Mouse (Mus musculus) limb, embryonic 12.5 days (tissue): ENCODE measurements at regions not wholly inside any gene's neighbourhood (a gene's known extent, or its start where the extent isn't known, plus 50 kb on each side); places are given as distances from the start of the nearest gene placed in this dataset.

ENCODE experiments used
- ATAC-seq: fragments of 200-750 bp; cut with Nextera tagmentation; 2 replicates; pipeline ENCODE4 v1.8.0; 2017; ENCODE audit warnings: low read depth, moderate TSS enrichment; ENCODE audit not compliant: insufficient number of reproducible peaks, insufficient read depth, low FRiP score, low TSS enrichment
- H3K27ac ChIP-seq: fragments of 300-500 bp; sonication (generic); 2 replicates; pipeline ENCODE4 v1.5.1; 2016; ENCODE audit warnings: mild to moderate bottlenecking, moderate library complexity
- H3K27me3 ChIP-seq: fragments of 300-500 bp; sonication (generic); 2 replicates; pipeline ENCODE4 v1.6.1; 2016; ENCODE audit warnings: mild to moderate bottlenecking, moderate library complexity
- H3K36me3 ChIP-seq: fragments of 300-500 bp; sonication (generic); 2 replicates; pipeline ENCODE4 v1.6.1; 2016; ENCODE audit warnings: mild to moderate bottlenecking, moderate library complexity
- H3K4me1 ChIP-seq: fragments of 300-500 bp; sonication (generic); replicated peaks from 2 replicates; pipeline ENCODE4 v1.6.1; 2016
- H3K4me2 ChIP-seq: fragments of 300-500 bp; sonication (generic); 2 replicates; pipeline ENCODE4 v1.6.1; 2016; ENCODE audit warnings: mild to moderate bottlenecking, moderate library complexity
- H3K4me3 ChIP-seq: fragments of 300-500 bp; sonication (generic); replicated peaks from 2 replicates; pipeline ENCODE4 v1.5.1; 2016; ENCODE audit warnings: mild to moderate bottlenecking
- H3K9ac ChIP-seq: fragments of 300-500 bp; sonication (generic); replicated peaks from 2 replicates; pipeline ENCODE4 v1.6.1; 2016; ENCODE audit warnings: mild to moderate bottlenecking, moderate library complexity
- H3K9me3 ChIP-seq: fragments of 300-500 bp; sonication (generic); 2 replicates; pipeline ENCODE4 v1.6.1; 2016; ENCODE audit warnings: mild to moderate bottlenecking, moderate library complexity
- WGBS: fragments of 180-500 bp; shearing (Covaris S2); methylation state at CpG from one replicate; pipeline ENCODE4 v1.1.7; 2016; 5-methylcytosine and 5-hydroxymethylcytosine counted together

DNA sequence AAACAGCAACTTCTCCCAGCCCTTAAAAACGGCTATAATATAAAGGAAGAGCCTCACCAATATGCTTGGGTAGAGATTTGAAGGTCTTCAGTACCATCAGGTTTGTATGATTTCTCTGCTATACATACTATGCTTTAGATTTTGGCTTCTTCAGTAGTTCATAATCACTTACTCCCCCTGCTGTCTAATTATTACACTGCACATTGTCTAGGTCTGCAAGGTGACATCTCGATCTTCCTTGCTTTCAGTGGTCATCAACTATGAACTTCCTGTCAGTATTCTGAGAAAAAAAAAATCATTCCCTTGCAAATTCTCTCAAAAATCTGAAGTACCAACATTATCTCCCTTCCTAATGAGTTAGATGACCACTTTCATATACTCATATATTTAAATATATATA, 225.4 kb upstream of the Galnt5 start:
- Histone ChIP-seq H3K4me1 (no peaks in the 10 kb centered on the region), H3K36me3 (no peaks in the 10 kb centered on the region), H3K4me2 (no peak overlapping the region), H3K27ac (no peak overlapping the region), H3K27me3 (no peaks in the 10 kb centered on the region), H3K9ac (no peak overlapping the region), H3K4me3 (no peak overlapping the region), H3K9me3 (no peaks in the 10 kb centered on the region)
- WGBS = 76% methylated on average over 2 of the region's 2 CpGs
- no peak for ATAC-seq

DNA sequence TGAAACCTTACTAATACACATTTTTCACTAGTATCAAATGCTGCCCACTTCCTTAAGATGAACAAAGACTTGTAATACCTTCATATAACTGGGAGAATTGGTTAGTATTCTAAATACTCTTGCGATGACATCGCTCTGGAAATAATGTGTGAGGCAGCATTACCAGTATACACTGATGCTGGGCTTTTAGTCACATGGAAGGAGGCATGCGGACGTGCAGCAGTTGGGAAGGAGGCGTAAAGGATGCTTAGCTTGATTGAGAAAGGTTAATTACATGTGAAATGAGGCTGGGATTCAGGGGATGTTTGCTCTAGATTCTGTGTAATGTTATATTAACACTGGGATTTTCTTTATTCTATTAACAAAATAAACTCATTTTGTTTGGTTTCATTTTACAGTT, 221.5 kb upstream of the Galnt5 start:
- 83% methylated on average over 5 of the region's 5 CpGs for WGBS
- Histone ChIP-seq H3K4me2 (no peak overlapping the region), H3K36me3 (no peaks in the 10 kb centered on the region), H3K9ac (no peak overlapping the region), H3K27me3 (no peaks in the 10 kb centered on the region), H3K4me1 (no peaks in the 10 kb centered on the region), H3K9me3 (no peaks in the 10 kb centered on the region), H3K27ac (no peak overlapping the region), H3K4me3 (no peak overlapping the region)
- ATAC-seq = no peak

DNA sequence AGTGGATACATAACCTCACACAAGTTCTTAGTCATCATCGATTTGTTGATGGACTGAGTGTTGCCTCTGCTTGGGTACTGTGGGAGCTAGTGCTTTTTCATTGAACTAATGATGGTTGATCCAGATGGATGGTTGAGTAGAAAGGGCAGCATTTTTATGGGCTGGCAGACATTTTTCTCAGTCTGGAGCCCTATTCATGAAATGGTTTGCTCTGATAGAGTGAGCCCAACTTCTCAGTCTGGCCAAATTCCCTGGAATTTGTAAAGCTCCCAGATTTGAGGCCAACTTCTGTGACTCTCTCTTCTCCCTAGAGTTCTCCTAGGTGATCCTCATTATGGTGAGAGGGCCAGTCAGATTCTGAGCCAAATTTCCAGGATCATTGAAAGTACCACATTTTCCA, 216.8 kb upstream of the Galnt5 start:
- no peak overlapping the region for H3K27ac ChIP-seq

DNA sequence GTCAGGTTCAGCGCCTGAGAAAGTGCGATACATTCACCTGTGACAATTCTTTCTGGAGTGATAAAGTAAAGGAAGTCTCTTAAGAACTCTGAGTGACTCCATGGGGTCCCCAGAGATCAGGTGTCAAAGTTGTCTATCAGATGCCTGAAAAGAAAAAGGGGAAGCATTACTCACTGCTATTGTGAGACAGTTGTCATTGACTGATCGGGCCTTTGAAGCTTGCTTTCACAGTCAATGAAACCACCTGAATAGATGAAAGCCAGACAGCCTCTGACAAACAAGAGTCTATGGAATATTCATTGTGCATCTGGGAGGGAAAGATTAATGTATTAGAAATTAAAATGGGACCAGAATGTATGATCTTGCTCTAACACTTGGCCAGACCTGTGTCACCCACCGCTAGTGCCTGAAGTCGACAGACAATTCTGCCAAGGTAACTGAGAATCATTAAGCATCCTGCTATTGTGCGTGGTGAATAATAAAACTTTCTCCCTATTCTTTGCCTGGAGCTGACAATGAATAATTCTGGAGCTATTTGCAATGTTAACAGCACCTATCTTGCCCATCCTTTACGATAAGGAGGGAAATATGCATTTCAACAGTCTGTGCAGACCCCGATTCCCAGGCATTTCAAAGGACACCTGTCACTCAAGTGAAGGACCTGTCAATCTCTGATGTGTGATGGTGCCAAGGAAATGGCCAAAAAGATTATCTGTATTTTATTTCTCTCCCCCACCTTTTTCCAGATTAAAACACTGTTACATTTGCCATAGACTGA, 204.0 kb upstream of the Galnt5 start:
- Histone ChIP-seq H3K27ac (no peak overlapping the region), H3K9ac (no peak overlapping the region), H3K4me2 (no peak overlapping the region), H3K27me3 (no peaks in the 10 kb centered on the region), H3K36me3 (no peaks in the 10 kb centered on the region), H3K4me3 (no peak overlapping the region), H3K4me1 (no peaks in the 10 kb centered on the region), H3K9me3 (no peaks in the 10 kb centered on the region)
- ATAC-seq = no peak
- WGBS = 83% methylated on average over 8 of the region's 8 CpGs

More for the DNA sequence above, 216.8 kb upstream of the Galnt5 start:
- Histone ChIP-seq H3K27me3 (no peaks in the 10 kb centered on the region), H3K9me3 (no peaks in the 10 kb centered on the region), H3K4me2 (no peak overlapping the region), H3K4me3 (no peak overlapping the region), H3K4me1 (no peaks in the 10 kb centered on the region), H3K36me3 (no peaks in the 10 kb centered on the region), H3K9ac (no peak overlapping the region)
- WGBS = 97% methylated on average over 1 of the region's 1 CpGs
- no peak for ATAC-seq

DNA sequence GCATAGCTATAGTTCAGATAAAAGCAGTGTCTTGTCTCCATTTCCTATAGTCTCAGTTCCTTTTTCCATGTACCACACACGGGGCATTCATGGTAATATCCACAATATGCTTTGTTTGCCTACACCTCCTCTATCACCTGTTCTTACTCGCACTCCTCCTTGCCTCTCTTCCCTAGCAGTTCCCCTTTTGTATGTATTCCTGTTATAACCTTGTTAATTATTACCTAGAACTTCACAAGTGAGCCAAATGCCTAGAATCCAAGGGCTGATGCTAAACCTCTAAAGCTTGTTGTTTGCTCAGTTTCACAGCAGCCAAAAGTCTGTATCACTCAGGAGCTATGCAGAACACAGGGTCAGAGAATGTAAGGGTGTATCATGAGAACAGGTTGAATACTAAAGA, 198.4 kb upstream of the Galnt5 start:
- no peaks in the 10 kb centered on the region for H3K36me3 ChIP-seq
- no peak for ATAC-seq
- no peak overlapping the region for H3K4me3 ChIP-seq
- H3K4me2 ChIP-seq = no peak overlapping the region
- 74% methylated on average over 2 of the region's 2 CpGs for WGBS
- no peak overlapping the region for H3K9ac ChIP-seq
- no peak overlapping the region for H3K27ac ChIP-seq
- no peaks in the 10 kb centered on the region for H3K4me1 ChIP-seq
- H3K9me3 ChIP-seq = no peaks in the 10 kb centered on the region
- no peaks in the 10 kb centered on the region for H3K27me3 ChIP-seq

DNA sequence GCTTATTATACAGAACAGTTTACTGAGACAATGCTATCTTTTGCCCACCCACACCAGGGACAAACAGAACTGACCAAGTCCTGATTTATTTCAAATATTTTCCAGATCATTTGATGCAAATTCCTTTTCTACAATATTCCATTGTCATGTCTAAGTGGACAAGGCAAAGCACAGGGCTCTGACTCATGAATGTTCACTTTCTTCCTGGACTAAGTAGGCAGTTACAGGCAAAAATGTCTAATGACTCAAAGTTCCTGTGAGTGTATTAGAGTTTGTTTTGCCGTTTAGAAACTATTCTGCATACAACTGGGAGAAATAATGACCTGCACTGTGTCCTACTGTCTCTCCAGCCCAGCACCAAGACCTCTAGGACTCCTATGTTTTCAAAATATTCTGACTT, 189.8 kb upstream of the Galnt5 start:
- H3K4me3 ChIP-seq = no peak overlapping the region
- no peaks in the 10 kb centered on the region for H3K9me3 ChIP-seq
- no peaks in the 10 kb centered on the region for H3K27me3 ChIP-seq
- no peak overlapping the region for H3K27ac ChIP-seq
- no peaks in the 10 kb centered on the region for H3K4me1 ChIP-seq
- no peak overlapping the region for H3K9ac ChIP-seq
- no peaks in the 10 kb centered on the region for H3K36me3 ChIP-seq
- ATAC-seq = no peak
- WGBS = 77% methylated on average over 1 of the region's 1 CpGs
- no peak overlapping the region for H3K4me2 ChIP-seq

DNA sequence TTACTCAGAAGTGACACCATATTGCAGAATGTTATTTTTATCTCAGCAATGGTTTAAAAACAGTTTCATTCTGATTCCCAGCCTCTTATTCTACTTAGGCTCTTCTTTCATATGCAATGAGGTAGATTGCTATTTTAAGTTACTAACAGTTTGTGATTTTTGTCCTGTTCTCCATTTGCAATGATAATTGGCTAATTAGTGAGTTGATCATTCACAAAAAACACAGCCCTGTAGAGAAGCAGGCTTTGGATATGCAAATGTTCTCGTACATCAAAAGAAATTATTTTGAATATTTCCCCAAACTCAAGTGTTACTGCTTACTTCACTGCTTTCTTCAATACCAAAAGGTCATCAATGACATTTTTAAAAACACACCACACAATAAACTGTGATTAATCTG, 184.7 kb upstream of the Galnt5 start:
- no peaks in the 10 kb centered on the region for H3K36me3 ChIP-seq
- no peaks in the 10 kb centered on the region for H3K27me3 ChIP-seq
- no peaks in the 10 kb centered on the region for H3K9me3 ChIP-seq
- no peak overlapping the region for H3K4me2 ChIP-seq
- WGBS = 88% methylated on average over 1 of the region's 1 CpGs
- H3K4me3 ChIP-seq = no peak overlapping the region
- no peak overlapping the region for H3K9ac ChIP-seq
- ATAC-seq = no peak
- no peak overlapping the region for H3K27ac ChIP-seq
- no peaks in the 10 kb centered on the region for H3K4me1 ChIP-seq

DNA sequence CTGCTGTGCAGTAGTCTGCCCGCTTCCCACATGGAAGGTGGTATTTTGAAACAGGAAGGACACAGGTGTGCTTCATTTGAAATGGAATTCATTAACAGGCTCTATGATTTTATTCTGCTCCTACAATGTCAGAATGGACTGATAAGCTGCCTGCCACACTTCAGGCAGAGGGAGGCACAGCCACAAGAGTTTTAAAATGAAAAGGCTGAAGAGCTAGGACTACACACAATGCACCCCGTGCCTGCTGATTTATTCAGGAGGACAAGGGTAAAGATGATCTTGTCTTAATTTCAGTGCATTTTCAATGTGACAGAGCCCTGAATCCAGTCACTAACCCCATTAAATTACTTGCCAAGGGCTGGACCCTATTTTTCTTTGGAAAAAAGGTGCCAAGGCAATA, 177.3 kb upstream of the Galnt5 start:
- Histone ChIP-seq H3K4me1 (no peaks in the 10 kb centered on the region), H3K27ac (no peak overlapping the region), H3K36me3 (no peaks in the 10 kb centered on the region), H3K9ac (no peak overlapping the region), H3K4me3 (no peak overlapping the region), H3K4me2 (no peak overlapping the region), H3K27me3 (no peaks in the 10 kb centered on the region), H3K9me3 (no peaks in the 10 kb centered on the region)
- WGBS = 44% methylated on average over 2 of the region's 2 CpGs
- no peak for ATAC-seq

DNA sequence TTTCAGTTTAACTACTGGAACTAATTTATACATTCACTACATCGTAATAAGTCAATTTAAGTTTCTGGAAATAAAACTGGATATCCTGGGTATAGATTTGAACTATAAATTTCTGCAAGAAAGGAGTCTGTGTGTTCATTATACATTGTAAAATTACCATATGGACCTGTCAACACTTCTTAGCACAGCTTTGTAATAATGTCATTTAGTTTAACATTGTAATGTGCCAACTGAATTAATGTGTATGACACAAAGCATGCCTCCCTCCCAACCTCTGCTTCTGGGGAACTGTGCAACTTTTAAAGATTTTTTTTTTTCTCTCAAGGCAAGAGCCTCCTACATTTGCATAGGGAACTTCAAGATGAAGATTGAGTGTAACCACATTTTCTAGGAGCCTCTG, 176.8 kb upstream of the Galnt5 start:
- Histone ChIP-seq H3K9ac (no peak overlapping the region), H3K4me1 (no peaks in the 10 kb centered on the region), H3K27me3 (no peaks in the 10 kb centered on the region), H3K4me2 (no peak overlapping the region), H3K27ac (no peak overlapping the region), H3K4me3 (no peak overlapping the region), H3K36me3 (no peaks in the 10 kb centered on the region), H3K9me3 (no peaks in the 10 kb centered on the region)
- no peak for ATAC-seq
- 30% methylated on average over 1 of the region's 1 CpGs for WGBS

DNA sequence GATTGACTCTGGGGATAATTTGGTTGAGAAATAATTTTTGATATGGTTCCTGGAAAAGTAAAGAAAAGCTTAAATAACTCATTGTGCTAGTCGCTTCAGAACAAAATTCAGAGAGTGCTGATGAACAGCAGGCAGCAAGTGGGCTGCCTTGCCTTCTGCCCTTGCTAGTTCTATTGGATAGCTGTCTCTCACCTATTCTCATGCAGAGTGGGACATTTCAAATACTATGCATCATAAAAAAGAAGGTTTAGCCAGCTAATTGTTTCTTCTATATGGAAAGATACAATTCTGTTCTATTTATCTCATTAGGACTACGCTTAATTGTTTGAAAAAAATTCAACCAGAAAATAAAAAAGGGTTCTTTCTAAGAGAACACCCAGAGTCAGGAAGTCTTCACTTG, 169.4 kb upstream of the Galnt5 start:
- Histone ChIP-seq H3K9me3 (no peaks in the 10 kb centered on the region), H3K27me3 (no peaks in the 10 kb centered on the region), H3K9ac (no peak overlapping the region), H3K27ac (no peak overlapping the region), H3K36me3 (no peaks in the 10 kb centered on the region), H3K4me1 (no peaks in the 10 kb centered on the region), H3K4me2 (no peak overlapping the region), H3K4me3 (no peak overlapping the region)
- 86% methylated on average over 2 of the region's 2 CpGs for WGBS
- no peak for ATAC-seq

DNA sequence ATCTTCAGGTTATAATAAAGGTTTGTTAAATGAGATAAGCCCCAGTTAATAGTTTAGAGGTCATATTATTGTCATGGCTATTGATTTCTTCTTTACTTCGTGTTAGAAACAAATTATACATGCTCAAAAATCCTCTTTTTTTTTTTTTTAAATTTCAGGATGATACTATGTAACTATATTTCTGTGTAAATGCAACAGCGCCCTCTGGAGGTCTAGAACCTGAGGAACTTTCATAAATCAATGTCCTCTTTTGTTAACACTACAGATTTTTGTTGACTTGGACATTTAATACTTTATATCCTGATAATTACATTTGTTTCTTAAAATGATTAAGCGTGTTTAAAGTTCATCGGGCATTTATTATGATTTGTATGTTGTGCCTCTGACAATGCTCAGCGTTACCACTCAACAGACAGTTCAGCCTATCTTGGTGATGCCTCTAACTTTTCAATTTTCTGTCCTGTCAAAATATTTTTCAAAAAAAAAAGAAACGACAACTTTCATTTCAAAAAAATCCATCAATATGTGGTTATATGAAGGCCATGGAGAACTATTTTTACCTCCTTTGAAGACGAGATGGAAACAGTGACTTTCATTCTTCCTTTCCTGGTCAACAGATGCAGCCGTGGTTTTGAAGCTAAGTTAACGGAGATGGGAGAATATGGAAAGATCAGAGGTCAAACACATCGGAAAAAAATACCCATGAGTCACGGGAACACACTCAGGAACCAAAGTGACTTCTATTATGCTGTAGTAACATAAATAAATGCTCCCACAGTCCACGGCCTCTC, 164.9 kb upstream of the Galnt5 start:
- H3K27me3 ChIP-seq = no peaks in the 10 kb centered on the region
- no peak overlapping the region for H3K9ac ChIP-seq
- whole genome bisulfite sequencing = 60% methylated on average over 12 of the region's 12 CpGs
- ATAC-seq = no peak
- H3K36me3 ChIP-seq = no peaks in the 10 kb centered on the region
- 0 out of 2 replicates have a peak, but pooled peaks cover 3% of the 10 kb centered on the region for H3K4me1 ChIP-seq
- no peak overlapping the region for H3K4me3 ChIP-seq
- H3K27ac ChIP-seq = no peak overlapping the region
- H3K4me2 ChIP-seq = no peak overlapping the region
- H3K9me3 ChIP-seq = no peaks in the 10 kb centered on the region

DNA sequence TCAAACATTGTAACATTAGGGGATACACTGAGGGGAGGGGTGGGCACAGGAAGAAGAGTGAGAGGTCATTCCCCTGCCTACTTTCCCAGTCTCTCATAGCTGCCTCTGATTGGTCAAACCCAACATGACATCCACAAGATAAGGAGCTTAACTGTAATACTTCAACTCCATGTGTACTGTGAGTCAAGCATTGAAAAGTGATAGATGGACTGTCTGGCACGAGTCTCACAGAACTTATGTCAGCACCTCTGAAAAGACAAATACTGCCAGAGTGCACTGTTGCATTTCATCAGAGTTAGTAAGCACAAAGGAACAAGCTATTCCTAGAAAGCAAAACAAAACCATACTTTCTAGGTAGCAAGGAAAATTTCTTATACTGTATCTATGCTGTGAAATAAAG, 152.5 kb upstream of the Galnt5 start:
- no peaks in the 10 kb centered on the region for H3K27me3 ChIP-seq
- no peak overlapping the region for H3K4me3 ChIP-seq
- no peak for ATAC-seq
- no peaks in the 10 kb centered on the region for H3K36me3 ChIP-seq
- no peak overlapping the region for H3K9ac ChIP-seq
- H3K4me2 ChIP-seq = no peak overlapping the region
- 68% methylated on average over 1 of the region's 1 CpGs for WGBS
- H3K27ac ChIP-seq = no peak overlapping the region
- H3K9me3 ChIP-seq = no peaks in the 10 kb centered on the region
- peaks cover 28% of the 10 kb centered on the region for H3K4me1 ChIP-seq
